Mouse (Mus musculus) midbrain, embryonic 15.5 days (tissue): ENCODE data around the gene Isl2. TPM values are rescaled to one million over a fixed set of nuclear protein-coding genes. Genes with fewer than 3 reads are reported as not detected.

Source experiments
- ATAC-seq: fragments of 200-750 bp; cut with Nextera tagmentation; replicated peaks from 2 replicates; pipeline ENCODE4 v1.8.0; 2017; ENCODE audit warnings: moderate TSS enrichment
- H3K27ac ChIP-seq: fragments of 300-500 bp; sonication (generic); 2 replicates; pipeline ENCODE4 v1.5.1; 2015; ENCODE audit warnings: mild to moderate bottlenecking, inconsistent platforms
- H3K27me3 ChIP-seq: fragments of 300-500 bp; sonication (generic); replicated peaks from 2 replicates; pipeline ENCODE4 v1.6.1; 2015; ENCODE audit warnings: inconsistent platforms
- H3K36me3 ChIP-seq: fragments of 300-500 bp; sonication (generic); replicated peaks from 2 replicates; pipeline ENCODE4 v1.6.1; 2015; ENCODE audit warnings: inconsistent platforms
- H3K4me1 ChIP-seq: fragments of 300-500 bp; sonication (generic); 2 replicates; pipeline ENCODE4 v1.6.1; 2015; ENCODE audit warnings: inconsistent platforms
- H3K4me2 ChIP-seq: fragments of 300-500 bp; sonication (generic); 2 replicates; pipeline ENCODE4 v1.6.1; 2015; ENCODE audit warnings: inconsistent platforms, mild to moderate bottlenecking, moderate library complexity
- H3K4me3 ChIP-seq: fragments of 300-500 bp; sonication (generic); 2 replicates; pipeline ENCODE4 v1.5.1; 2015; ENCODE audit warnings: mild to moderate bottlenecking, inconsistent platforms
- H3K9ac ChIP-seq: fragments of 300-500 bp; sonication (generic); 2 replicates; pipeline ENCODE4 v1.6.1; 2015; ENCODE audit warnings: mild to moderate bottlenecking, inconsistent platforms
- H3K9me3 ChIP-seq: fragments of 300-500 bp; sonication (generic); 2 replicates; pipeline ENCODE4 v1.6.1; 2016; ENCODE audit warnings: inconsistent platforms
- WGBS: fragments of 180-500 bp; shearing (Covaris S2); methylation state at CpG from one replicate; pipeline ENCODE4 v1.1.7; 2015; ENCODE audit warnings: mixed read lengths; 5-methylcytosine and 5-hydroxymethylcytosine counted together
- polyA plus RNA-seq: library from polyadenylated mRNA; unstranded; fragments of >200 nt; fragmentation: Nextera tagmentation; extraction: Ambion mirVana; gene quantifications from 2 replicates; pipeline ENCODE4 v1.2.1, GENCODE M21; 2015

The Isl2 gene
- polyA plus RNA-seq = 2.0 and 3.5 TPM in 2 replicates

- Histone ChIP-seq H3K4me3 (no peak within 1 kb of the TSS), H3K27me3 (peaks cover 53% of the 10 kb centered on the region), H3K9me3 (no peaks in the 10 kb centered on the region), H3K4me2 (no peak within 1 kb of the TSS), H3K4me1 (peaks cover 20% of the 10 kb centered on the region), H3K36me3 (no peaks in the 10 kb centered on the region), H3K27ac (no peak within 1 kb of the TSS), H3K9ac (no peak within 1 kb of the TSS)
- no peak for ATAC-seq
- 6% methylated on average over 4 of the region's 4 CpGs for WGBS
Measured at GRCm38 (mm10) chr9:55538377-55538776, at the start of gene Isl2. TSS of gene Isl2 (plus strand) at chr9:55538672.

GRCm38 (mm10) chr9:55507922-55508321 lies 30.6 kb upstream of the Isl2 start:
- H3K4me2 ChIP-seq = no peak overlapping the region
- no peak for ATAC-seq

GRCm38 (mm10) chr9:55508701-55509100 lies 29.8 kb upstream of the Isl2 start:
- H3K9ac ChIP-seq = no peak overlapping the region
- H3K27me3 ChIP-seq = peaks cover 4% of the 10 kb centered on the region; the same call in 1 of the 2 replicates
- no peaks in the 10 kb centered on the region for H3K9me3 ChIP-seq
- 71% methylated on average over 4 of the region's 4 CpGs for WGBS
- H3K27ac ChIP-seq = no peak overlapping the region
- no peak for ATAC-seq
- no peak overlapping the region for H3K4me2 ChIP-seq
- no peak overlapping the region for H3K4me3 ChIP-seq
- no peaks in the 10 kb centered on the region for H3K36me3 ChIP-seq
- peaks cover 11% of the 10 kb centered on the region for H3K4me1 ChIP-seq

More at GRCm38 (mm10) chr9:55507922-55508321, 30.6 kb upstream of the Isl2 start:
- Histone ChIP-seq H3K4me1 (peaks cover 11% of the 10 kb centered on the region), H3K9ac (no peak overlapping the region), H3K27me3 (no peaks in the 10 kb centered on the region), H3K4me3 (no peak overlapping the region), H3K36me3 (no peaks in the 10 kb centered on the region), H3K9me3 (no peaks in the 10 kb centered on the region), H3K27ac (no peak overlapping the region)
- 94% methylated on average over 3 of the region's 3 CpGs for WGBS

- no peak overlapping the region for H3K4me2 ChIP-seq
- H3K4me1 ChIP-seq = peaks cover 11% of the 10 kb centered on the region
- no peak overlapping the region for H3K4me3 ChIP-seq
- 93% methylated on average over 1 of the region's 1 CpGs for WGBS
- no peak for ATAC-seq
- H3K9me3 ChIP-seq = no peaks in the 10 kb centered on the region
- no peaks in the 10 kb centered on the region for H3K36me3 ChIP-seq
- H3K27me3 ChIP-seq = peaks cover 7% of the 10 kb centered on the region
- H3K27ac ChIP-seq = no peak overlapping the region
- no peak overlapping the region for H3K9ac ChIP-seq
Measured at GRCm38 (mm10) chr9:55509731-55510130, 28.7 kb upstream of the Isl2 start.

GRCm38 (mm10) chr9:55510651-55511235 lies 27.7 kb upstream of the Isl2 start:
- no peak overlapping the region for H3K27ac ChIP-seq
- WGBS = 79% methylated on average over 10 of the region's 10 CpGs
- H3K9ac ChIP-seq = no peak overlapping the region
- H3K4me2 ChIP-seq = peak overlapping the region; percentile 97
- no peaks in the 10 kb centered on the region for H3K36me3 ChIP-seq
- peak overlapping the region; percentile 97; the same call in 1 of the 2 replicates for H3K4me3 ChIP-seq
- peaks cover 11% of the 10 kb centered on the region for H3K4me1 ChIP-seq
- ATAC-seq = no peak
- peaks cover 7% of the 10 kb centered on the region for H3K27me3 ChIP-seq
- no peaks in the 10 kb centered on the region for H3K9me3 ChIP-seq

GRCm38 (mm10) chr9:55511521-55511993 lies 26.9 kb upstream of the Isl2 start:
- H3K4me1 ChIP-seq = peaks cover 11% of the 10 kb centered on the region
- H3K4me3 ChIP-seq = peak overlapping the region; percentile 97
- H3K9me3 ChIP-seq = no peaks in the 10 kb centered on the region
- peak overlapping the region; percentile 79 for H3K9ac ChIP-seq
- H3K36me3 ChIP-seq = no peaks in the 10 kb centered on the region
- H3K27ac ChIP-seq = peak overlapping the region; percentile 82
- peaks cover 10% of the 10 kb centered on the region for H3K27me3 ChIP-seq
- peak; percentile 78 for ATAC-seq
- peak overlapping the region; percentile 97 for H3K4me2 ChIP-seq
- under 1% methylated on average over 32 of the region's 32 CpGs for WGBS

- no peaks in the 10 kb centered on the region for H3K9me3 ChIP-seq
- H3K27me3 ChIP-seq = peaks cover 10% of the 10 kb centered on the region
- peak; percentile 100 for ATAC-seq
- H3K4me3 ChIP-seq = peak within 1 kb of the TSS; percentile 97
- peak within 1 kb of the TSS; percentile 97 for H3K4me2 ChIP-seq
- WGBS = 2% methylated on average over 47 of the region's 47 CpGs
- H3K27ac ChIP-seq = peak within 1 kb of the TSS; percentile 82
- no peaks in the 10 kb centered on the region for H3K36me3 ChIP-seq
- H3K4me1 ChIP-seq = peaks cover 11% of the 10 kb centered on the region
- peak within 1 kb of the TSS; percentile 79 for H3K9ac ChIP-seq
Measured at GRCm38 (mm10) chr9:55512027-55512543, 26.4 kb upstream of the Isl2 start, which contains the start of gene Etfa. TSS of gene Etfa (minus strand) at chr9:55512243.

- H3K9me3 ChIP-seq = no peaks in the 10 kb centered on the region
- no peak overlapping the region for H3K27ac ChIP-seq
- no peak overlapping the region for H3K9ac ChIP-seq
- no peak overlapping the region for H3K4me3 ChIP-seq
- H3K27me3 ChIP-seq = no peaks in the 10 kb centered on the region
- 42% methylated on average over 4 of the region's 4 CpGs for WGBS
- H3K4me2 ChIP-seq = no peak overlapping the region
- H3K36me3 ChIP-seq = no peaks in the 10 kb centered on the region
- H3K4me1 ChIP-seq = no peaks in the 10 kb centered on the region
- ATAC-seq = no peak
Measured at GRCm38 (mm10) chr9:55525716-55526115, 12.8 kb upstream of the Isl2 start.

GRCm38 (mm10) chr9:55535907-55536306 lies 2.6 kb upstream of the Isl2 start:
- no peak overlapping the region for H3K4me2 ChIP-seq
- no peaks in the 10 kb centered on the region for H3K9me3 ChIP-seq
- H3K4me3 ChIP-seq = no peak overlapping the region
- H3K4me1 ChIP-seq = peaks cover 6% of the 10 kb centered on the region; the same call in 1 of the 2 replicates
- ATAC-seq = no peak
- 22% methylated on average over 3 of the region's 3 CpGs for WGBS
- H3K36me3 ChIP-seq = no peaks in the 10 kb centered on the region
- no peak overlapping the region for H3K9ac ChIP-seq
- no peak overlapping the region for H3K27ac ChIP-seq
- peaks cover 35% of the 10 kb centered on the region for H3K27me3 ChIP-seq

GRCm38 (mm10) chr9:55539006-55539405 lies 534 bp downstream of the Isl2 start:
- Histone ChIP-seq H3K36me3 (no peaks in the 10 kb centered on the region), H3K9me3 (no peaks in the 10 kb centered on the region), H3K27ac (no peak overlapping the region), H3K4me2 (no peak overlapping the region), H3K4me1 (peaks cover 22% of the 10 kb centered on the region), H3K4me3 (no peak overlapping the region), H3K9ac (no peak overlapping the region), H3K27me3 (peaks cover 56% of the 10 kb centered on the region)
- no peak for ATAC-seq
- WGBS = 15% methylated on average over 1 of the region's 1 CpGs

- no peak for ATAC-seq
- H3K4me2 ChIP-seq = peak overlapping the region; percentile 66; the same call in 1 of the 2 replicates
- H3K4me1 ChIP-seq = peaks cover 26% of the 10 kb centered on the region
- H3K27ac ChIP-seq = no peak overlapping the region
- no peak overlapping the region for H3K9ac ChIP-seq
- H3K27me3 ChIP-seq = peaks cover 60% of the 10 kb centered on the region
- WGBS = 2% methylated on average over 31 of the region's 31 CpGs
- H3K4me3 ChIP-seq = no peak overlapping the region
- no peaks in the 10 kb centered on the region for H3K9me3 ChIP-seq
- H3K36me3 ChIP-seq = no peaks in the 10 kb centered on the region
Measured at GRCm38 (mm10) chr9:55539661-55540390, 1.4 kb downstream of the Isl2 start.

- no peaks in the 10 kb centered on the region for H3K9me3 ChIP-seq
- peak overlapping the region; percentile 66 for H3K4me2 ChIP-seq
- no peak for ATAC-seq
- no peak overlapping the region for H3K9ac ChIP-seq
- H3K36me3 ChIP-seq = no peaks in the 10 kb centered on the region
- H3K27ac ChIP-seq = no peak overlapping the region
- peaks cover 64% of the 10 kb centered on the region for H3K27me3 ChIP-seq
- peak overlapping the region; percentile 37 for H3K4me3 ChIP-seq
- under 1% methylated on average over 12 of the region's 12 CpGs for WGBS
- H3K4me1 ChIP-seq = peaks cover 32% of the 10 kb centered on the region
Measured at GRCm38 (mm10) chr9:55540391-55540770, 1.9 kb downstream of the Isl2 start.
